Mouse (Mus musculus): ENCODE measurements around the gene Eps8.

The Eps8 gene

GRCm38 (mm10) chr6:137613903-137614302, 40.8 kb downstream of the Eps8 start:
- no peak for DNase-seq (ENCODE audit: low read depth, low spot score)

- no peak for DNase-seq (ENCODE audit: low read depth, low spot score)
Observed at GRCm38 (mm10) chr6:137612071-137612547, 42.6 kb downstream of the Eps8 start.

GRCm38 (mm10) chr6:137608160-137608930, 46.3 kb downstream of the Eps8 start:
- no peak for DNase-seq (ENCODE audit: low read depth, low spot score)

- DNase-seq (ENCODE audit: low read depth, low spot score) = no peak
Observed at GRCm38 (mm10) chr6:137606541-137606940, 48.1 kb downstream of the Eps8 start.

GRCm38 (mm10) chr6:137604417-137605248, 50.0 kb downstream of the Eps8 start:
- DNase-seq (ENCODE audit: low read depth, low spot score) = no peak

GRCm38 (mm10) chr6:137598306-137598705, 56.4 kb downstream of the Eps8 start:
- DNase-seq (ENCODE audit: low read depth, low spot score) = no peak

GRCm38 (mm10) chr6:137597442-137598058, 57.1 kb downstream of the Eps8 start:
- DNase-seq (ENCODE audit: low read depth, low spot score) = no peak

GRCm38 (mm10) chr6:137592582-137592981, 62.1 kb downstream of the Eps8 start:
- no peak for DNase-seq (ENCODE audit: low read depth, low spot score)

GRCm38 (mm10) chr6:137589245-137589618, 65.4 kb downstream of the Eps8 start:
- DNase-seq (ENCODE audit: low read depth, low spot score) = no peak

- no peak for DNase-seq (ENCODE audit: low read depth, low spot score)
Observed at GRCm38 (mm10) chr6:137588481-137589244, 66.0 kb downstream of the Eps8 start.

GRCm38 (mm10) chr6:137587866-137588265, 66.8 kb downstream of the Eps8 start:
- DNase-seq (ENCODE audit: low read depth, low spot score) = no peak

- DNase-seq (ENCODE audit: low read depth, low spot score) = no peak
Observed at GRCm38 (mm10) chr6:137585229-137585628, 69.4 kb downstream of the Eps8 start.

GRCm38 (mm10) chr6:137583056-137583455, 71.6 kb downstream of the Eps8 start:
- DNase-seq (ENCODE audit: low read depth, low spot score) = no peak

- DNase-seq (ENCODE audit: low read depth, low spot score) = no peak
Observed at GRCm38 (mm10) chr6:137582207-137582889, 72.3 kb downstream of the Eps8 start.

- no peak for DNase-seq (ENCODE audit: low read depth, low spot score)
Observed at GRCm38 (mm10) chr6:137581331-137582010, 73.2 kb downstream of the Eps8 start.

GRCm38 (mm10) chr6:137580503-137580902, 74.2 kb downstream of the Eps8 start:
- DNase-seq (ENCODE audit: low read depth, low spot score) = no peak

GRCm38 (mm10) chr6:137576670-137577371, 77.9 kb downstream of the Eps8 start:
- DNase-seq (ENCODE audit: low read depth, low spot score) = no peak

GRCm38 (mm10) chr6:137576091-137576490, 78.6 kb downstream of the Eps8 start:
- DNase-seq (ENCODE audit: low read depth, low spot score) = no peak

GRCm38 (mm10) chr6:137573897-137574296, 80.8 kb downstream of the Eps8 start:
- no peak for DNase-seq (ENCODE audit: low read depth, low spot score)

GRCm38 (mm10) chr6:137570718-137571131, 84.0 kb downstream of the Eps8 start:
- DNase-seq (ENCODE audit: low read depth, low spot score) = no peak

All from forelimb bud, embryonic 11.5 days (tissue).